Mouse (Mus musculus): ENCODE measurements around the gene Epm2aip1.

Gene Epm2aip1

DNA sequence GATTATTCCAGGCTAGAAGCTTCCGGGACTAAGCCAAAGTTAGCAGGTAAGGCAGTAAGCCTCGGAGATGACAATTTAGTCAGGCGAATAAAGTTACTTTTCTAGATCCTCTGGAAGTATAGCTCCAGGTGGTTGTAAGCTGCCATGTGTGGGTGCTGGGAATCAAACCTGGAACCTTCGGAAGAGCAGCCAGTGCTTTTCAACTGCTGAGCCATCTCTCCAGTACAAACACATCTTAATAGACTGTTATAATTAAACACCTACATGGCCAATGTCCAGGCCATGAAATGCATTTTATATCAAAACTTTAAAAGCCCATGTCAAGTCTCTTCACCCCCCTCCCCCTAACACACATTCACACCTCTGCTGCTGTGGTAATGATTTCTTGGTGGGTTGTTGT, 16.2 kb downstream of the Epm2aip1 start:
- no peak for DNase-seq (ENCODE audit: low spot score)

GRCm38 (mm10) chr9:111289294-111289831, 17.6 kb downstream of the Epm2aip1 start:
- DNase-seq (ENCODE audit: low spot score), result no peak

DNA sequence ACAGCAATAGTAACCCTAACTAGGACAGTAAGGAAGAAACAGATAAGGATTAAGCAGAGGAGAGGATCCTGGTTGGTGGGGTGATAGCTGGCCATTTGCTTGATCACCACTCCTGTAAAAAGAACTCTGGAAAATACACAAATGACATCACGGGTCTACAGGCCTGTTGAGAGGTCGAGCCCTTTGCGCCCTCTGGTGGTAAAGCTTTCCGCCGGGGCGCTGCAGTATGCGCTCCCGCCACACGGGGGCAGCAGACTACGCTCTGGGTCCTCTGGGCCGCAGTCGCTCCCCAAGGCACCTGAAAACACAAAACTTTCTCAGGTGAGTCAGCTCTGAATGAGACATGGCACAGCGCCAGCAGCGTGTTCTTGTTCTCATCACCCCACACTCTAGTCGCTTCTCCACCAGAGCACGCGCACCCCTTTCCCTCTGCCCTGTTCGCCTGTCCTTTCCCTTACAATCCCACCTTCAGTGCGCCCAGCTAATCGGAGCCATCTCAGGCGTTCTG, 18.2 kb downstream of the Epm2aip1 start:
- DNase-seq (ENCODE audit: low spot score), result peak; percentile 89

GRCm38 (mm10) chr9:111290539-111291100, 18.9 kb downstream of the Epm2aip1 start:
- no peak for DNase-seq (ENCODE audit: low spot score)

DNA sequence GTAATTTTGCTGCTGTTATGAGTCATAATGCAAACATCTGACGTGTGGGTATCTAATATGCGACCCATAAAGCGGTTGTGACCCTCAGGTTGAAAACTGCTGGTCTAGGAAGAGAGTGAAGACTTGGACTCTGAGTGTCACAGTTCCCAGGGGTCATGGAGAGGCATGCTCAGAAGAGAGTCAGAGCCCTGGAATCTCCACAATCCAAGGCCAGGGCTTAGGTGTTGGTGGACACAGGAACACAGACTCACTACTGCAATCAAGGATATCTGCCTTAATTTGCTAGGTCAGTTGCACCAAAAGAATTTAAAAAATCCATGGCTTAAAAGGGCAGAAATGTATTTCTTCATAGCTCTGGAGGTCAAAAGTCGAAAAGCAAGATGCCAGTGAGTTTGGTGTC, 21.5 kb downstream of the Epm2aip1 start:
- no peak for DNase-seq (ENCODE audit: low spot score)

DNA sequence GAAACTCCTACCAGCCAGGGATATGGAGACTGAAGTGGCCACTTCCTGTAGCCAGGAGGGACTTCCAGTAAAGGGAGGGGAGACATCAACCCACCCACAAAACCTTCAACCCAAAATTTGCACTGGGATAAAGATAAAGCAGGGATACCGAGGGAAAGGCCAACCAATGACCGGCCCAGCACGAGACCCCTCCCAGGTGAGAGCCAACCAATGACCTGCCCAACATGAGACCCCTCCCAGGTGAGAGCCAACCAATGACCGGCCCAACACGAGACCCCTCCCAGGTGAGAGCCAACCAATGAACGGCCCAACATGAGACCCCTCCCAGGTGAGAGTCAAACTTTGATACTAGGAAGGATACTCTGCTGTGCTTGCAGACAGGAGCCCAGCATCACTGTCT, 23.2 kb downstream of the Epm2aip1 start:
- no peak for DNase-seq (ENCODE audit: low spot score)

GRCm38 (mm10) chr9:111295323-111295722, 23.6 kb downstream of the Epm2aip1 start:
- no peak for DNase-seq (ENCODE audit: low spot score)

GRCm38 (mm10) chr9:111296433-111296832, 24.7 kb downstream of the Epm2aip1 start:
- no peak for DNase-seq (ENCODE audit: low spot score)

DNA sequence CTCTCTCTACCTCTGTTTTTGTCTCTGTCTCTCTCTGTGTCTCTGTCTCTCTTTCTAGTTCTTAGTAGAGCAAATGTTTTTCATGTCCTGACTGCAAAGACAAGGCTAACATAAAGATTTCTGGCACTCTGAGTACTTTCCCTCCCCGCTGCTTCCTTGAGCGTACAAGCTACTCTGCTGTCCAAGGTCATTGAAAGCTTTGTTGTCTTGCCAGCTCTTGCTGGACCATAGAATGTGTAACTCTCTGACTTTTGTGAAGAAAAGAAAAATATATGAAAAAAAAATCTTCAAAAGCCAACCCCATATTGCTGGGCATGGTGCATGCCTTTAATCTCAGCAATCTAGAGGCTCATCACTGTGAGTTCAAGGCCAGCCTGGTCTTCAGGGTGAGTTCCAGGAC, 26.9 kb downstream of the Epm2aip1 start:
- DNase-seq (ENCODE audit: low spot score), result no peak

GRCm38 (mm10) chr9:111302196-111302831, 30.6 kb downstream of the Epm2aip1 start:
- no peak for DNase-seq (ENCODE audit: low spot score)

- DNase-seq (ENCODE audit: low spot score), result no peak
Observed at GRCm38 (mm10) chr9:111304036-111304435, 32.3 kb downstream of the Epm2aip1 start.

- no peak for DNase-seq (ENCODE audit: low spot score)
Observed at GRCm38 (mm10) chr9:111306142-111306541, 34.4 kb downstream of the Epm2aip1 start.

DNA sequence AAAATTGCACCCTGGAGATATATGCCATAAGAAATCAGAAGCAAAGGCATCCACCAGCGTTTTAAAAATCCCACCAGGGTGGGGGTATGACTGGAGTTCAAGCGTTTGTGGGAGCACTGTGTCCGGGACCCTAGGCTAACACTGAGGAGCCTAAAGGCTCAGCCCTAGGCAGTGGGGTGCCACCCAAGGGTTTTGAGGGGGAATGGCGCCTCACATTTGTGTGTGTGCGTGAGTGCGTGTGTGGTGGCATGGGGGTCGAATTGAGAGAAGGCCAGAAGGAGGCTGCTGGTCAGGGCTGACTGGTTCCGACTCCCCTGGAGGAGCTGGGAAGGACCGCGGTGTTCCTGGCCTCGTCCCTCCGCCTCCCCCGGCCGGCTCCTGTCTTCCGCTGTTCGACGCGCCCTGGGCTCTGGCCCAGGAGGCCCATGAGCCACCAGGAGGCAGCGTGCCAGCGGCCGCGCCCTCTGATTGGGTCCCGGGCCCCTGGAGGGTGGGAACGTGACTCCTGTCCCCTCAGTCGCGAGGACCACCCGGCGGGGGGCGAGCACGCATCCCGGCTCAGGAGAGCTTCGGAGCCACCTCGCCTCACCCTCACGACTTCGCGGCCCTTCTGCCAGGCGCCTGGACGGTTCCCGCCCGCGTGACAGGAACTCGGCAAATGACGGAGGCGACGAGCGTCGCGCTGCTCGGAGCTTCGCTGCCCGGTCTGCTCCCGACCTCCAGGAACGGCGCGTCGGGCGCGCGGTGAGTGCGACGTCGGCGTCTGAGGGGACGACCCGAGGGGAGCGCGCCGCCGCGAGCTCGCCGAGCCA, 39.5 kb downstream of the Epm2aip1 start, which contains the start of gene Trank1:
Gene Trank1 (plus strand): TSS at position 709 of the 812 bp plus-strand sequence.
- DNase-seq (ENCODE audit: low spot score), result no peak

GRCm38 (mm10) chr9:111311843-111312441, 40.2 kb downstream of the Epm2aip1 start:
- DNase-seq (ENCODE audit: low spot score), result no peak

GRCm38 (mm10) chr9:111312442-111313141, 40.9 kb downstream of the Epm2aip1 start:
- DNase-seq (ENCODE audit: low spot score), result no peak

- DNase-seq (ENCODE audit: low spot score), result no peak
Observed at GRCm38 (mm10) chr9:111313299-111313698, 41.6 kb downstream of the Epm2aip1 start.

GRCm38 (mm10) chr9:111313793-111314192, 42.1 kb downstream of the Epm2aip1 start:
- no peak for DNase-seq (ENCODE audit: low spot score)

- no peak for DNase-seq (ENCODE audit: low spot score)
Observed at GRCm38 (mm10) chr9:111314219-111314618, 42.5 kb downstream of the Epm2aip1 start.

- DNase-seq (ENCODE audit: low spot score), result no peak
Observed at GRCm38 (mm10) chr9:111320912-111321311, 49.2 kb downstream of the Epm2aip1 start.

- DNase-seq (ENCODE audit: low spot score), result no peak
Observed at GRCm38 (mm10) chr9:111324881-111325280, 53.2 kb downstream of the Epm2aip1 start.
